Mouse (Mus musculus): ENCODE data around the gene P4hb. TPM values are rescaled to one million over a fixed set of nuclear protein-coding genes. Genes with fewer than 3 reads are reported as not detected.
A peak's percentile ranks its signal among the peaks of the same experiment; 100 is the strongest.

P4hb gene
- 485 and 533 TPM in 2 replicates for polyA plus RNA-seq (2016; fragmentation: Nextera tagmentation; extraction: Ambion mirVana)

- DNase-seq (ENCODE audit: extremely low spot score, low spot score): peak; percentile 99
- WGBS: under 1% methylated on average over 94 of the region's 94 CpGs
- H3K9me3 ChIP-seq: no peaks in the 10 kb centered on the region
- peak within 1 kb of the TSS; percentile 95 for H3K27ac ChIP-seq
- peak within 1 kb of the TSS; percentile 95 for H3K4me3 ChIP-seq
- H3K4me1 ChIP-seq: peaks cover 32% of the 10 kb centered on the region
- peaks cover 54% of the 10 kb centered on the region for H3K36me3 ChIP-seq (replicated peaks)
- H3K27me3 ChIP-seq (ENCODE audit: poor library complexity, severe bottlenecking): no peaks in the 10 kb centered on the region
These were observed at the start of gene P4hb for GRCm38 (mm10) chr11:120572752-120573584. Gene P4hb (minus strand): TSS chr11:120573253.

GRCm38 (mm10) chr11:120622805-120623204 lies 49.8 kb upstream of the P4hb start:
- Histone ChIP-seq H3K4me1 (peaks cover 41% of the 10 kb centered on the region), H3K4me3 (no peak overlapping the region), H3K36me3 (replicated peaks) (peaks cover 77% of the 10 kb centered on the region), H3K9me3 (no peaks in the 10 kb centered on the region; the same call in 1 of the 2 replicates), H3K27me3 (ENCODE audit: poor library complexity, severe bottlenecking) (no peaks in the 10 kb centered on the region), H3K27ac (no peak overlapping the region)
- no peak for DNase-seq (ENCODE audit: extremely low spot score, low spot score)
- WGBS: 91% methylated on average over 6 of the region's 6 CpGs

- WGBS: 93% methylated on average over 14 of the region's 14 CpGs
- Histone ChIP-seq H3K36me3 (replicated peaks) (peaks cover 66% of the 10 kb centered on the region), H3K4me1 (peaks cover 51% of the 10 kb centered on the region), H3K27ac (no peak overlapping the region), H3K9me3 (no peaks in the 10 kb centered on the region; the same call in 1 of the 2 replicates), H3K4me3 (no peak overlapping the region), H3K27me3 (ENCODE audit: poor library complexity, severe bottlenecking) (no peaks in the 10 kb centered on the region)
- no peak for DNase-seq (ENCODE audit: extremely low spot score, low spot score)
These were observed 47.1 kb upstream of the P4hb start for GRCm38 (mm10) chr11:120620195-120620594.

GRCm38 (mm10) chr11:120618619-120619535 lies 45.8 kb upstream of the P4hb start:
- H3K36me3 ChIP-seq (replicated peaks): peaks cover 79% of the 10 kb centered on the region

GRCm38 (mm10) chr11:120617519-120618112 lies 44.6 kb upstream of the P4hb start, which contains the start of gene Pcyt2:
Gene Pcyt2 (minus strand): TSS chr11:120617936.
- DNase-seq (ENCODE audit: extremely low spot score, low spot score): peak; percentile 89
- Histone ChIP-seq H3K27me3 (ENCODE audit: poor library complexity, severe bottlenecking) (no peaks in the 10 kb centered on the region), H3K36me3 (replicated peaks) (peaks cover 82% of the 10 kb centered on the region), H3K27ac (peak within 1 kb of the TSS; percentile 90), H3K4me1 (peaks cover 32% of the 10 kb centered on the region), H3K4me3 (peak within 1 kb of the TSS; percentile 83), H3K9me3 (no peaks in the 10 kb centered on the region; the same call in 1 of the 2 replicates)
- under 1% methylated on average over 56 of the region's 56 CpGs for whole genome bisulfite sequencing

More at GRCm38 (mm10) chr11:120618619-120619535, 45.8 kb upstream of the P4hb start:
- H3K27me3 ChIP-seq (ENCODE audit: poor library complexity, severe bottlenecking): no peaks in the 10 kb centered on the region
- 93% methylated on average over 25 of the region's 25 CpGs for WGBS
- H3K27ac ChIP-seq: peak overlapping the region; percentile 90; the same call in 1 of the 2 replicates
- H3K4me1 ChIP-seq: peaks cover 39% of the 10 kb centered on the region
- H3K4me3 ChIP-seq: peak overlapping the region; percentile 83
- DNase-seq (ENCODE audit: extremely low spot score, low spot score): no peak
- no peaks in the 10 kb centered on the region; the same call in 1 of the 2 replicates for H3K9me3 ChIP-seq

GRCm38 (mm10) chr11:120616617-120617294 lies 43.7 kb upstream of the P4hb start:
- Histone ChIP-seq H3K36me3 (replicated peaks) (peaks cover 82% of the 10 kb centered on the region), H3K4me1 (peaks cover 32% of the 10 kb centered on the region), H3K27me3 (ENCODE audit: poor library complexity, severe bottlenecking) (no peaks in the 10 kb centered on the region), H3K4me3 (peak overlapping the region; percentile 83), H3K27ac (peak overlapping the region; percentile 90), H3K9me3 (no peaks in the 10 kb centered on the region; the same call in 1 of the 2 replicates)
- no peak for DNase-seq (ENCODE audit: extremely low spot score, low spot score)
- 55% methylated on average over 4 of the region's 4 CpGs for WGBS

- H3K4me1 ChIP-seq: peaks cover 32% of the 10 kb centered on the region
- no peak for DNase-seq (ENCODE audit: extremely low spot score, low spot score)
- peak overlapping the region; percentile 83 for H3K4me3 ChIP-seq
- H3K27me3 ChIP-seq (ENCODE audit: poor library complexity, severe bottlenecking): no peaks in the 10 kb centered on the region
- H3K36me3 ChIP-seq (replicated peaks): peaks cover 82% of the 10 kb centered on the region
- no peak overlapping the region for H3K27ac ChIP-seq
- no peaks in the 10 kb centered on the region; the same call in 1 of the 2 replicates for H3K9me3 ChIP-seq
- WGBS: 92% methylated on average over 11 of the region's 11 CpGs
These were observed 42.7 kb upstream of the P4hb start for GRCm38 (mm10) chr11:120615606-120616203.

- Histone ChIP-seq H3K27me3 (ENCODE audit: poor library complexity, severe bottlenecking) (no peaks in the 10 kb centered on the region), H3K36me3 (replicated peaks) (peaks cover 82% of the 10 kb centered on the region), H3K27ac (no peak overlapping the region), H3K4me3 (no peak overlapping the region), H3K4me1 (peaks cover 32% of the 10 kb centered on the region), H3K9me3 (no peaks in the 10 kb centered on the region; the same call in 1 of the 2 replicates)
- no peak for DNase-seq (ENCODE audit: extremely low spot score, low spot score)
- WGBS: 94% methylated on average over 6 of the region's 6 CpGs
These were observed 42.1 kb upstream of the P4hb start for GRCm38 (mm10) chr11:120615167-120615566.

GRCm38 (mm10) chr11:120613976-120614375 lies 40.9 kb upstream of the P4hb start:
- H3K9me3 ChIP-seq: no peaks in the 10 kb centered on the region; the same call in 1 of the 2 replicates
- no peak overlapping the region for H3K27ac ChIP-seq
- H3K36me3 ChIP-seq (replicated peaks): peaks cover 83% of the 10 kb centered on the region
- peaks cover 10% of the 10 kb centered on the region for H3K27me3 ChIP-seq (ENCODE audit: poor library complexity, severe bottlenecking)
- 95% methylated on average over 8 of the region's 8 CpGs for WGBS
- DNase-seq (ENCODE audit: extremely low spot score, low spot score): no peak
- H3K4me3 ChIP-seq: no peak overlapping the region
- H3K4me1 ChIP-seq: peaks cover 40% of the 10 kb centered on the region

- no peak for DNase-seq (ENCODE audit: extremely low spot score, low spot score)
These were observed 40.5 kb upstream of the P4hb start for GRCm38 (mm10) chr11:120613481-120613972.

GRCm38 (mm10) chr11:120612763-120613162 lies 39.7 kb upstream of the P4hb start:
- Histone ChIP-seq H3K4me1 (peaks cover 43% of the 10 kb centered on the region), H3K36me3 (replicated peaks) (peaks cover 71% of the 10 kb centered on the region), H3K27me3 (ENCODE audit: poor library complexity, severe bottlenecking) (peaks cover 22% of the 10 kb centered on the region), H3K9me3 (no peaks in the 10 kb centered on the region), H3K27ac (0 out of 2 replicates have a peak overlapping the region, but pooled peaks have one; percentile 22), H3K4me3 (0 out of 2 replicates have a peak overlapping the region, but pooled peaks have one; percentile 17)
- DNase-seq (ENCODE audit: extremely low spot score, low spot score): peak; percentile 69
- 56% methylated on average over 6 of the region's 6 CpGs for WGBS

More at GRCm38 (mm10) chr11:120613481-120613972, 40.5 kb upstream of the P4hb start:
- Histone ChIP-seq H3K36me3 (replicated peaks) (peaks cover 78% of the 10 kb centered on the region), H3K4me1 (peaks cover 43% of the 10 kb centered on the region), H3K27me3 (ENCODE audit: poor library complexity, severe bottlenecking) (peaks cover 14% of the 10 kb centered on the region), H3K4me3 (no peak overlapping the region; the same call in 1 of the 2 replicates), H3K27ac (no peak overlapping the region), H3K9me3 (no peaks in the 10 kb centered on the region; the same call in 1 of the 2 replicates)
- 94% methylated on average over 10 of the region's 10 CpGs for WGBS
